Mouse (Mus musculus): ENCODE results near the gene Itk.

DNA sequence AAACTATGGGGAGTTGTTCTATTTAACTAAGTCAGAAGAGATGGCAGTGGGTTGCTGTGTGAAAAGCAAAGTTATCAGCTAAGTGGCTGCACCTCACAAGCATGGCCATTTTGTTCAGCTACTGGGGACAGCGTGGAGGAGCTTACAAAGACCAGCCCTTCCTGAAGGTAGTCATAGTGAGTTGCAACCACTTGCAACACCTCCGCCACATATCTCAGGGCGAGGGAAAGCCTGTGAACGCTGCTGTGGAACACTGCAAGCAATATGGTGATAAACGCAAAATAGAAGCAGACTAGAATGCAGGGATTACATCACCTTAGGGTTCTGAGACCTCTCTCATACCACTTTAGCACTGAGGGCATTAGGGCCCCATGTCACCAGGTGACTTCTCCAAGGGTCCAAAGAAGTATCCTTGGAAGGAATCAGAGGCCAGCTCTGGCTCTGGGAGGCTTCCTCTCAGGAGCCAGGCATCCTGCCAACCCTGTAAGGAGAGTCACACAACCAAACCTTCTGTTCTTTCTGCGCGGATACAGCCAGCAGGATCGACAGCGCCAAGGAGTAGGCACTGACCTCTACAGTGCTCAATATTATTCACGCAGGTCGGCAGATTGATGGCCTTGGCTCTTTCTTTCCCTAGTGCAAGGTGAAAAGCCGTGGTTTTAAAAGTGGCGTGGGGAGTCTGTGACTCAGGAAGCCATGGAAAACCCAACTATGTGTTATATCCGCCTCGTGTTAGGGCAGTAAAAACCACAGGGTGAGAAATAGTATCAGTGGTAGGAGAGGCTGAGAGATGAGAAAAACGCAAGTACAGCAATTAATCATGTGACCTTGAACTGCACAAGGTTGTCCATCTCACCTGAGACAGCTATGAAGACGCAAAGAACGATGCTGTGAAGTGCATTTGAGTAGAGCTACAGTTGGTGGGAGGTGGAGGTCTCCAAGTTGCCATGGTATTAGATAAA is 27.0 kb downstream of the Itk start:
- TF ChIP-seq POLR2A (IDR thresholded peaks at IDR 0.05; ENCODE audit: insufficient read depth, low read depth, low read length) (no peak), CTCF (IDR thresholded peaks at IDR 0.05; ENCODE audit: insufficient read depth, low read depth, low read length) (no peak)

Measured in olfactory bulb, adult 2 months (tissue).